Mouse (Mus musculus) kidney, adult 11 months (tissue): Measurements from ENCODE around the gene Ints5.
A peak's percentile ranks its signal among the peaks of the same experiment; 100 is the strongest.

ENCODE experiments used
- DNase-seq: peaks from one replicate; pipeline ENCODE4 v3.0.0; 2022

The Ints5 gene

DNA sequence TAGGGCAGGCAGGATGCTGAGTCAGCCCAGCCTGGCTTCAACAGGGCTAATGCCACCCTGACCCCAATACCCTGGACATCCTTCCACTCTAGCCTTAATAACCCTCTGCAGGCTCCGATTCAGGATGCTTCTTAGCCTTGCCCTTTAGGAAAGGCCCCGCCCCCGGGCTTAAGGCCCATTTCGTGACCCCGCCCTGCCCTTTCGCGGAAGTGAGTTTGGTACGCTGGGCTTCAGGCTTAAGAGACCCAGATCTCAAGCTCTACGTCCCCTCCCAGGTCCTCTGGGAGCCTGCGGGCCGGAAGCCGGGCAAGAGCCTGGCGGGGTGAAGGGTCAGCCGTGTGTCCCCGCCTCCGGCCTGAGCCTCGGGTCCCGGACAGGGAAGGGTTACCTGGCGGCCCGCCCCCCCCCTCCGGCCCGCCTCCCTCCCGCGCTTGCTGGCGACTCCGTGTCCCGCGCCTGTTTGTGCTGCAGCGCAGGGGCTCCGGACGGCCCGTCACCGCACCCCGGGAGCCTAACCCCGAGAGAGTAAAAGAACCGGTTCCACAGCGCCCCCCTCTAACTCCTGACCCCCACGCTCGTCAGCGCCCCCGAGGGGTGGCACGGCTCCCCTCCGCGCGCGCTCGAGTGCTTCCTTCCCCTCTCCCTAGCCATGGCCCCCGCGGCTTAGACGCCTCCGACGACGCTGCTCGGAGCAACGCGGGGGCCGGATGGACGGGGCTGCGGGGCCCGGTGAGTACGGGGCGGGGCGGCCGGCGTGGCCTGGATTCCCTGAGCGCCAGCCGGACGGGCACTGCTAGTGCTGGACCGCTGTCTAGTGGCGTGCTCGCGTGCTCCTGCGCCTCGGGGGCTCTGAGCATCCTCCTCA is 36.7 kb downstream of the Ints5 start, which contains the start of the genes Rom1 and Eml3:
Rom1 (minus strand) TSS at position 133 of the 865 bp plus-strand sequence.
Eml3 (plus strand) TSS at position 329 of the 865 bp plus-strand sequence.
- DNase-seq, result peak; percentile 93

DNA sequence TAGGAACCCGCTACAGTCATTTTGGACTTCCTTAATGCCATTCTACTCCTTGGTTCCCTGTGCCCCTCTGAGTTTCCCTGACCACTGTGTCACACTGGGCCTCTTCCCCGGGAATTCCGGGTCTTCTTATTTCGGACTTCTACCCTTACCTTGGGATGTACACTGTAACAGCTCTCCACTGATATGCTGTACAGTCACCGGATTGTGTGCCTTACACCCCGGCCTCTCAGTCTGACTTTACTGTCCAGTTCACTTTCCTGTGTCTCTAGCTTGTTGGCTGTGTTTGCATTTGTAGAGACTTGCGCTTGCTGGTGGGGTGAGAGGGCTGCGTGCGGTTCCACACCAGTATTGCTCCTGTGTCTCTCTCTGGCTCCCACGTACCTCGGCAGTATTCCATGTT is 37.3 kb downstream of the Ints5 start:
- no peak for DNase-seq

DNA sequence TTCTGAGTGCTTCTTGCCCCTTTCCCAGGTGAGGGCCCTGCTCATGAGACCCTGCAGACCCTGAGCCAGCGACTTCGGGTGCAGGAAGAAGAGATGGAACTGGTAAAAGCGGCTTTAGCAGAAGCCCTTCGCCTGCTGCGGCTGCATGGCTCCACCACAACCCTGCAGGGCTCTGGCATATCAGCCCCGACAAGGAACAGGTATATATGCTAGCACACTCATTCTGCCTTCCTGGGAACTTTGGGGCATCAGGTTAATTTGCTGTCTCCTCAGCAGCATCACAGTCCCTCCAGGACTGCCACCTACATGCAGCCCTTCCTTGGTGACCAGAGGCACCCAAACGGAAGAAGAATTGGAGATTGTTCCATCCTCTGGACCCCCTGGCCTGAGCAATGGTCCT is 38.0 kb downstream of the Ints5 start:
- no peak for DNase-seq

DNA sequence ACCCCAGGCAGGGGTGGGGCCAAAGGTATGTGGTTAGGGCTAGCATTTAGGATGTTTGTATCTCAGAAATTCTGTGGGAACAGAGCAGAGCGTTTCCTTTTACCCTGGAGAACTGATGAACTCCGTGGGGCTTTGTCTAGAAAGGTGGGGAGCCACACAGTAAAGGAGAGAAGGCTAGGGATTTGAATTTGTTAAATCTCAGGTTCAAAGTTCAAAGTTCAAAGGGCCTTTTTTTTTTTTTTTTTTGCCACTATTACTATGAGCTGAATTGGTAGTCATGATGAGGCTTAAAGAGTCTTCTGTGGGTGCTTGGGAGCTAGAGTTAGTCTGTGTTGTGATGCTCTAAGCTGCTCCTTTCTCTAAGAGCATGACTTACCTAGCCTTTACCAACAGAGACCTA is 43.9 kb downstream of the Ints5 start:
- no peak for DNase-seq

DNA sequence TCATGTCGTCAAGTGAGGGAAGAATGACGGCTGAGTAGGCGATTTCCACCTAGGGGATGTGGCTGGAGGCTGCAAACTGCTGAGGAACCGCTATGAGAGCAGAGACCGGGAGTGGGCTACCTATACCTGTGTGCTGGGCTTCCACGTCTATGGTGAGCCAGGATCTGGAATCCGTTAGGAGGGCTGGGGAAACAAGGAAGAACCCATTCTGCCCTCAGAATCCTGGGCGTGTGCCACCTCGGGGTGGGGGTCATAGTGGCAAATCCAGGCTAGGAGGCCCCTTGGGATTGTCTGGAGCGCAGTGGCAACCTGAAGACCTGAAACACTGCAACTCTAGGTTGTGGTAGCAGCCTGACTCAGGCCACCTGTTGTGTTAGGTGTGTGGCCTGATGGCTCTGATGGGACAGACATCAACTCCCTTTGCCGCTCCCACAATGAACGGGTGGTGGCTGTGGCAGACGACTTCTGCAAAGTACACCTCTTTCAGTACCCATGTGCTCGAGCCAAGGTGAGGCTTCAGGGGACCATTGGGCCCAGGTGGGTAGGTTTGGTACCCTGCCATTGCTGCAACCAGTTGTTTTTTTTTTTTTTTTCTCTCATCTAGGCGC is 47.8 kb downstream of the Ints5 start:
- DNase-seq, result no peak

DNA sequence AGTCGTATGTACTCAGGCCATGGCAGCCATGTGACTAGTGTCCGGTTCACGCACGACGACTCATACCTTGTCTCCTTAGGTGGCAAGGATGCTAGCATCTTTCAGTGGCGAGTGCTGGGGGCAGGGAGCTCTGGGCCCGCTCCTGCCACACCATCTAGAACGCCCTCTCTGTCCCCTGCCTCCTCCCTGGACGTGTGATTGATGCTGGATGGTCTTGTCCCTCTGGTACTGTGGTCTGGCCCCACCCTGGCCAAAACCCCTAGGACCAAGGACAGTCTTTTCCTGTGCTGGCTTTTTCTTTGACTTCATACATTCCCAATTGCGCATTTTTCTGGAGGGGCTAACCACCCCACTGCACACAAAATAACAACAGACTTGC is 48.3 kb downstream of the Ints5 start:
- no peak for DNase-seq

DNA sequence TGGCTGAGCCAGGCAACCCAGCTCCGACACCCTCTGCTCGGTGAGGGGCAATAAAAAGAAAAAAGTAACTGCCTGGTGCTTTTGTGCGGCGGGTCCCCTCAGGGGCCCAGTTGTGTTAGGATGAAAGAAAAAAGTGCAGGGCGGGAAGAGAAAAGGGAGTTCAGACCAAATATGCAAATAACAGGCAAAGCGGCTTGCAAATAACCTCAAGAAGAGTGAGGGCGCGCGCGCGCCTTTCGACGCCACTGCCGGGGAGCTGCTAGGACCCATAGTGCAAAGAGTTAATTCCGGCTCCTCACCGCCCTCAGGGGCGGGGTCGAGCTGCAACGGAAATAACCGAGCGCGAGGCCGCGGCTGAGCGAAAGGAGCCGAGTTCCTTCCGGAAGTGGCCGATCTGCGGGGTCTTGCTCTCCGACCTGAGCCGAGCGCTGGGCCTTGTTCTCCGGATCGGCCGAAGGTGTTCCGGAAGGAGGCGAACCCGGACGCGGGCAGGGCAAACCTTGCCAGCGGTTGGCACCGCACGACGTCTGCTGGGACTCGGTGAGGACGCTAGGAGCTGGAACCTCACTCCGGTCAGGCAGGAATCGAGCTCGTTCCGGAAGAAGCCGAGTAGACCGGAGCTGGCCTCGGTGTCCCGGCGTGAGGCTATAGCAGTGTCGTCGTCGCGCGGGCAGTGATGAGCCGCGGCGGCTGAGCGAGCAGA is 48.9 kb downstream of the Ints5 start, which contains the start of gene Mta2:
Mta2 (plus strand) TSS at position 361 of the 703 bp plus-strand sequence.
- DNase-seq, result peak; percentile 95

DNA sequence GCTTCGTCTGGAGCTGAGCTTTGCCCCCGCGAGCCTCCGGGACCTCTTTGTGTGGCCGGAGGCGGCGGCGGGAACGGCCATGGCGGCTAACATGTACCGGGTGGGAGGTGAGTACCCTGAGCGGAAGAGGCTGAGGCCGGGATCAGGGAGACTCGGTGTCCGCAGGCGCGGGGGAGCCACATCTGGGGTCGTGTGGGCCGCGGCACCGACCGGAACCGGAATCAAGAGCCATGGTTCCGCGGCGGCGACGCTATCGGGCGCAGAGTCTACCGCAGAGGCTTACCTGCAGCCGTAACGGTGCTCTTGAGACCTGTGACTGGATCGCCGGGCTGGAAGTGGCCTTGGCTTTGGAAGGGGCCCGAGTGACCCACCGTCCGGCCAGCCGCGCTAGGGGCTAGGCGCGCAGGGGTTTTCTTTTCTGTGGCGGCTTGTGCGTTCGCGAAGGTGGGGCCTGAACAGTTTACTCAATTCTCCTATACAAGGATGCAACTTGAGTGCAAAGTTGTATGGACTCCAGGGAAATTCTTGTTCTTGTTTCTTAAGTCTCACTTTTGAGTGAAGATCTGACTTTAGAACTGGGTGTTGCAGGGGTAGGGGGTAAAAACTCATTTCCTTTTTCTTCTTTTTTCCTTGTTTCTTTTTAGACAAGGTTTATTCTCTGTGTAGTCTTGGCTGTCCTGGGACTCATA is 49.6 kb downstream of the Ints5 start:
- no peak for DNase-seq

DNA sequence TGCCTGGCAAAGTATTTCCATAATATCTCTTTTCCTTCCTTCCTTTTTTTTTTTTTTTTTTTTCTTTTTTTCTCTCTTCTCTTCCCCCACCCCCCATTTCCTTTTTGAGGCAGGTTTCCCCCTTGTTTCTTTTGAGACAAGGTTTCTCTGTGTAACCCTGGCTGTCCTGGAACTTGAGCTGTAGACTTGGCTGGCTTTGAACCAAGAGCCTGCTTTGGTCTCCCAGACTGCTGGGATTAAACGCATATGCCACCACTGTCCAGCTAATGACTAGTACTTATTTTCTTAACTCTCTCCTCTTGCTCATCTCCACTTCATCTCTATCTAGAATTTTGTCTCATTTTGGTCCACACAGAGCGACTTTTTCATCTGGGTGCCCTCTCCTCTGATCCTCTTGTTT is 50.2 kb downstream of the Ints5 start:
- DNase-seq, result no peak

DNA sequence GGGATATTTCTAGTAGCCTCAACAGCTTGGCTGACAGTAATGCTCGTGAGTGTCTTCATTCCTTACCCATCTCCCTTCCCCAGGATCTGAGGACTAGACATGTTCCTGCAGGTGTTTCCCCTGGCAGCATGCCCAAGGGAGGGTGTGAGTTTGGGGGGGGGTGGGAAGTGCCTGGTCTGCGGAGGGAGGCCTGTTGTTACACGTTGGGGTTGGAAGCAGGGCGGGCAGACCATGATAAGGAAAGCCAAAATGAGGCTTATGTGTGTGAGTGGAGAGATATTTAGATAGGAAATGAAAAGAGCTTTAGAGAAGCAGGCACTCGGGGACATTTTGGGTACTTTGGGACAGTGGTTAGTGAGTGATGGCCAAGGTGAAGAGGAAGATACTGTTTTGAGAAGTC is 51.3 kb downstream of the Ints5 start:
- no peak for DNase-seq

DNA sequence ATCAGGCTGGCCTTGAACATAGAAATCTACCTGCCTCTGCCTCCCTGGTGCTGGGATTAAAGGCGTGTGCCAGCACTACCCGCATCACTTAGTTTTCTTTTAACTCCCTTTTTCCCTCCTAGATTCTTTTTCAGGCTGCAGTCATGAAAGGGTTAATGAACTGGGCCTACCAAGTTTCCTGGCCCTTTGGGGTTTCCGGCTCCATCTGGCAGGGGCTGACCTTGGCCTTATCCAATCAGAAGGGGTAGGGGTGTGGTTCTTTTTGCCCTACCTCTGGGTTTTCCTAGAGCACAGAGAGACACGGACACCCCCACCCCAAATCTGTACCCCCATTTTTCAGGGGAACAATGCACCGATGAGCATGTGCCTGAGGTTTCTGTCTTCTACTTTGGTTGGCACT is 51.9 kb downstream of the Ints5 start:
- DNase-seq, result peak; percentile 71

DNA sequence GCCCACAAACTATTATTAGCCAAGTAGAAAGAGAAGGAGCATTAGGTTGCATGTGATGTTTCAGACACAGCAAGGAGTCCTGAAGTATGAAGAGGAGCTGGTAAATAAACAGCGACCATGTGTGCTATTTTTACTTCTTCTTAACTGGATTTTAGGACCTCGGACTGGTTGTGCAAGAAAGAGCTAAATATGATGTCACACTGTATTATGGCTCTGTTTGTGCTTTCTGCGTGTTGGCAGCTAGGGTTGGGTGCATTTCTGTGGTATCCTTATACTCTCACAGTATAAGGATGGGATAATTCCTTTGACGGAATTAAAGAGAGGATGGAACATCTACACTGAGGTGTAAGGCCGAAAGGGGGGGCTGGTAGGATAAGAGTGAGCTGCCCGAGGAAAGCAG is 52.4 kb downstream of the Ints5 start:
- DNase-seq, result no peak

DNA sequence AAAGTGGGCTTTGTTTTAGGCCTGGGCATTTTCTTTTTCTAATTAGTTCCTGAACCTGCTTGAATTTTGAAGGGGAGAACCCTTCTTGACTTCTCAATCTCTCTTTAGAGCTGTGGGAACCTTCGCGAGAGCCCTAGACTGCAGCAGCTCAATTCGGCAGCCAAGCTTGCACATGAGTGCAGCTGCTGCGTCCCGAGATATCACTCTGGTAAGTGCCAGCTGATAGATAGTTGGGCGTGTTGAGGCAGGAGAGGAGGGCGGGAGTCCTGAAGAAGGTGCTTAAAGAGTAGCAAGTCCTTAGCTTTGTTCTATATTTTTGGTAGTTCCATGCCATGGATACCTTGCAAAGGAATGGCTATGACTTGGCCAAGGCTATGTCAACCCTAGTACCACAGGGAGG is 54.1 kb downstream of the Ints5 start:
- no peak for DNase-seq
